Mouse (Mus musculus) thymus, postnatal 4 days (tissue): Measurements from ENCODE around the gene Tmc7.

ENCODE experiments used
- DNase-seq: peaks from one replicate; pipeline ENCODE4 v3.0.0; 2021

Gene Tmc7

DNA sequence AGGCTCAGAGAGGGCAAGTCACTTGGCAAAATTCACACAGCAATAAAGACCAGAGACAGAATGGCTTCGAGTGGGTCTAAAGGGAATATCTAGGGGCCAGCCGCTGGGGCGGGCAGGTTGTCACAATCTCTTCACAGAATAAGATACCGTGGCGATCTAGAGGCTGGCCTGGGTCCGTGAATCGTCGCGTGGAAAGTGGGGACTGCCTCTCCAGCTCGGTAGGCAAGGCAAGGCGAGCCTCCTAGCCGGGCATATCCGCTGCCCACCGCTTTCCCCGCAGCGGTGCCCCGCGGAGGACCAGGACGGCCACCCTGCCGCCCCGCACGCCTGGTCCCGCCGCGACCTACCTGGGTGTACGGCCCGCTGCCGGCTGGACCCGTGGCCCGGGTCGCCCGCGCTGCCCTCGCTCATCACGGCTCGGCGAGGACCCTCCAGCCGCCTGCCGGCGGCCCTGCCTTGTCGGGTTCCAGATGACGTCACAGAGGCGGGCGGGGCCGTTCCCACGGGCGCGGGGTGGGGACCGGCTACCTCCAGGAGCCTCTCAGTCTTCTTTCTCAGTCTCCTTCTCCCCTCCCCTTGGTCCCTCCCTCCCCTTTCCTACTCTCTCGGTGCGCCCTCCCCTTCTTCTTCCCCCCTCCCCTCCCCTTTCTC lies at the start of gene Tmc7:
Tmc7 (minus strand) TSS at position 480 of the 651 bp plus-strand sequence.
- DNase-seq, result peak; percentile 85

GRCm38 (mm10) chr7:118633951-118634350 lies 49.4 kb upstream of the Tmc7 start:
- no peak for DNase-seq

GRCm38 (mm10) chr7:118633094-118633493 lies 48.6 kb upstream of the Tmc7 start:
- no peak for DNase-seq

DNA sequence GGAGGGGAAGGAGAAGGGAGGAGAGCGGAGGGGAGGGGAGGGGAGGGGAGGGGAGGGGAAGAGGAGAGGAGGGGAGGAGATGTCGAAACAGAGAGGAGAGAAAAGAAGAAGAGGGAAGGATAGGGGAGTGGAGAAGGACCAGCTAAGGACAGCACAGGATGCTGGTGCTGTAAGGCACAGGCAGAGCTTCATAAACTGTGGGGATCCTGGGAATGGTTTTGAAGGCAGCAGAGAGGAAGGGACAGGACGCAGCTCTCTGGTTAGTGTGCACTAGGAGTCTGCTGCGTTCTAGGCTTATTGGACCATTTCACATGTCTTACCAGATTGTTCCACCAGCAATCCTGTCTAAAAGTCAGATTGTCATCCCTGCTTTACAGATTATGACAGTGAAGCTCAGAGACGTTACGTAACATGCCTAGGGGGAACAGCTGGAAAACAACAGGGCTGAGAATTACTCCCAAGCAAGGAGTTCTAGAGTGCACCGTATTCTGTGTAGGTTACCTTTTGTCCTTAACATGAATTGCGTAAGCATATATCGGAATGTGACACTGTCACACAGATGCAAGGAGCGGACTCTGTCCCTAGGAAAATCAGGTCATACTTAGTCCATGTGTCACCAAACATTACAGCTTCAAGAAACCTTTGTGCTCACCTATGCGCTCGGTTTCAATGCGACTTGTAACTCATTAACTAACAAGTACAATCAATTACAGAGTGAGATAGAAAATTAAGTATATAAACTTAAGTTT lies 43.2 kb upstream of the Tmc7 start:
- DNase-seq, result no peak

- DNase-seq, result no peak
Measured at GRCm38 (mm10) chr7:118621094-118621493, 36.6 kb upstream of the Tmc7 start.

DNA sequence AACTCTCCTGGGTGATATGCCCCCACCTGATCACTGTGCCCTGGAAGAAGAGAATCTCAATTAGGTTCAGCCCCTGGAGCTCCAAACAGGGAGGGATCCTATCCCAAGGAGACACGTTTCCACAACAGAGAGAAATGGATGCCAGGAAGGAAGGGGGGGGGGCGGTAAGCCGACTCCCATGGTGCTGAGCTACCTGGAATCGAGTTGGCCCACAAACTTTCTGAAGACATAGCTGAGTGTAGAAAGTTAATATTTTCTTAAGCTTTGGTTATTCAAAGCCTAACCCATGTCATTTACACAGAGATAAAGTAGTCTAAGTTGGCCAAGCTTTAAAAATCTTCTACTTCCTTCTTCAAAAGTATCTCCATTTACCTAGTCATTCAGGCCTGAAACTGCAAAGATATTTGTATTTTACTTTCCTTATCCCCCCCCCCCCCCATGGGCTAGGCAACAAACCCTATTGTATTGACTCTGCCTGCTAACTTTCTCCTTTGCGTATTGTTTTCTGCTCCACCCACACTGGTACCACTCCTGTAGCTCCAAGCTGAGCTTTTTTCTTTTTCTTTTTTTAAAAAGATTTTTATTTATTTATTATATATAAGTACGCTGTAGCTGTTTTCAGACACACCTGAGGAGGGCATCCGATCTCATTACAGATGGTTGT lies 35.8 kb upstream of the Tmc7 start:
- DNase-seq, result no peak

DNA sequence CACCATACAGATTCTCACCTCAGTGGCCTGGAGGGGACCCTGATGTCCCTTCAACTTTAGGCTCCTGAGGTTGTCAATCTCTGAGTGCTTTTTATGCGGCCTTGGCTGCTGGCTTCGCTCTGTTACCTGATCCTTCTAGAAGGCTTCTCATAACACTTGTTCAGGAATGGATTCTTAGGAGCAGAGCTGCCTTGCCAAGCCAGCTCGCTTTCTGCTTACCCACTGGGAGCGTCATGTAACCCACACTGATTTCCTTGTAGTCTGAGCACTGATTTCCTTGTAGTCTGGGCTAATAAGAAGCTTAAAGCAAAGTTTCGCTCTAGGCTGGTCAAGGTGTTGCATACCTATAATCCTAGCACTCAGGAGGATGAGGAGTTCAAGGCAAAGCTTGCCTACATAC lies 33.6 kb upstream of the Tmc7 start:
- DNase-seq, result no peak

DNA sequence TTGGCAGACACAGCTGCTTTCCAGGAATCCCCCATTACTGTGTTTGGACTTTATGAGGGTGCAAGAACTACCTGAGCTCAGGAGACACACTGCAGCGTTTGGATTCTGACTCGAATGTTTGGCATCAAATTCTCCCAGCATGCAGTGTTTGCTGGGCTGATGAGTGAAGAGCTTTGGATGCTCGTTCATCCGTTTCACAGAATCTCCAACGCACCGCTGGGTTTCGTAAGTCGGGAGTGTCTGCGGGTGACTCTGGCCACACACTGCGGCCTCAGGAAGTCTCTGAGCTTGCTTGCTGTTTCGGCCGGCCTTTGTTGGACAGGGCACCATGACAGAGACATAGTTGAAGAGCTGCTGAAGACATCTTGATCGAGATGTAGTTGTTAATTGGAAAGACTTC lies 29.5 kb upstream of the Tmc7 start:
- no peak for DNase-seq

GRCm38 (mm10) chr7:118611933-118612332 lies 27.4 kb upstream of the Tmc7 start:
- DNase-seq, result no peak

GRCm38 (mm10) chr7:118611185-118611749 lies 26.7 kb upstream of the Tmc7 start:
- DNase-seq, result no peak

DNA sequence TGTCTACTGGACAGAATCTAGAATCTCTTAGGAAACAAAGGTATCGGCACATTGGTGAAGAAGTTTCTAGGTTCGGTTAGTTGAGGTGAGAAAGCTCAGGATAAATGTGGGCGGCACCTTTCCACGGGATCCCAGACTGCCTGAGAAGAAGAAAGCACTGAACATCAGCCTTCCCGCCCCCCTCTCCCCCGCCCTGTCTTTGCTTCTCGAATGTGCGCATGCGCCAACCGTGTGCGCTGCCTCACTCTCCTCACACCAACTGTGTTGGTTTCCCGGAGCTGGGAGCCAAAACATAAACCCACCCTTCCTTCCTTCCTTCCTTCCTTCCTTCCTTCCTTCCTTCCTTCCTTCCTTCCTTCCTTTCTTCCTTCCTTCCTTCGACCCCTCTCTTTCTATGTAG lies 26.2 kb upstream of the Tmc7 start:
- DNase-seq, result no peak

DNA sequence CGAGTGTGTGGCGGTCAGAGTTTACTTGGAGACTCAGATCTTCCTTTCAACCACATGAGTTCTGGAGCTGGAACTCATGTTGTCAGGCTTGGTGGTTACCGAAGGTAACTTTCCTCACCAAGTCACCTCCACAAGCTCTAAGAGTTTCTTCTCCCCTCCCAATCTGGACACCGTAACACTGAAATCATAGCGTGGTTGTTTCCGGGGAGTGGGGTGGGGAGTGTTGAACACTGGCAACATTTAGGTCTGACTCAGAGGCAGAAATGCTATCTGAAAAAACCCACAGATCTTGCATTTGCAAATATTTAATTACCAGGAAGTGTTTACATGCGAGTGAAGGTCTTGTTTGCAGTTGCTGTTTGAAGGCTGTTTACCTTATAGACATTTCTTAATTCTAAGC lies 25.3 kb upstream of the Tmc7 start:
- DNase-seq, result no peak

GRCm38 (mm10) chr7:118604842-118605241 lies 20.3 kb upstream of the Tmc7 start:
- no peak for DNase-seq

GRCm38 (mm10) chr7:118599954-118600631 lies 15.6 kb upstream of the Tmc7 start:
- DNase-seq, result peak; percentile 43

DNA sequence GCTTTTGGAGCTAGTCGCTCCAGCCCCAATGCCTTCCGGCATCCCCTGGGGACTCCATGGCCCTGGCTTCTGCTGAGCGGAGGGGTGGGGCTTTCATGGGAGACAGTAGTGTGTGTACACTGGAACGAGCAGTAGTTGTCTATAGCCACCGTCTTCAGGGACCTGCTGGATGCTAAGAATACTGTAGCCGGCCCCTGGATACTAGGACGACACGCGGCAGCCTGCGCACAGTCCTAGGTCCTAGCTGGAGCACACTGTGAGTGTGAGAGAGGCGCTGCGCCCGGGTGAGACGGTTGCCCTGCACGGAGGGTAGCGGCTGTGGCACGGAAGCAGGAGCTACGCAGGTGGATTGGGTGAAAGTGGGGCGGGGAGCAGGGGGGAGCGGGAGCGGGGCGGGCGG lies 12.7 kb upstream of the Tmc7 start, which contains the start of gene Tmc5:
Tmc5 (plus strand) TSS at position 97 of the 400 bp plus-strand sequence.
- peak; percentile 86 for DNase-seq

- peak; percentile 66 for DNase-seq
Measured at GRCm38 (mm10) chr7:118596271-118596670, 11.7 kb upstream of the Tmc7 start.

DNA sequence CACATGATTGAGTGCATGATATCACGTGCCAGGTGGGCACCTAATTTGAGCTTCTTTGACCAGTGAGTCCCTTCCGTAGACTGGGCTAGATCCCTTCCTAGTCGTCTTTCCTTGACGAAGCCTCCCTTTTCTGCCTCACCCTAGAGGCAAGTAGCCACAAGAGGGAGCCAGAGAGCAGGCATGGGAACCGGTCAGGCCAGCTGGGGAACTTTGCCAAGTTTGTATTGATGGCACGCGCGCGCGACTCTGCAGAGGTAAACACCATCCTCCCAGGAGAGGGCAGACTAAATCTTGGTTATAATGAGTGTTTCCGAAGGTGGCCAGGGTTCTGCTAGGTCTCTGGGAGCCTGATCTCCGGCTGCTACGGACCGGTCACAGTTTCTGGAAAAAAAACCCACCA lies 10.7 kb upstream of the Tmc7 start:
- DNase-seq, result peak; percentile 99

DNA sequence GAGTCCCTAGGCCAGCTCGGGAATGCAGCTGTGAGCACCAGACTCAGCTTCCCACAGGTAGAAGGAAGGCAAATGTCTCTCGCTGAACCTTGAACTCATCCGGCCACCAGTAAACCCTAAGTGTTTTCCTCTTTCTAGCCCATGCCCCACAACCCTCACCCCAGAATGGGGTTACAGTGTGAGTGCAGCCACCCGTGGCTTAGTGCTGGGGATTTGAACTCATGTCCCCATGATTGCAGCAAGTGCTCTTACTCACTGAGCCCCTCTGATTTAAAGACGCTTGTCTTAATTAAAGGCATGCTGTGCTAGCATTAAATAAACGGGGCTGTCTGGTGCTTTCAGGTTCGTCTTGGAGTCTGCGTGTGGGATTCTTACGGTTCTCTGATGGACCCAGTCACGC lies 10.1 kb upstream of the Tmc7 start:
- DNase-seq, result no peak

DNA sequence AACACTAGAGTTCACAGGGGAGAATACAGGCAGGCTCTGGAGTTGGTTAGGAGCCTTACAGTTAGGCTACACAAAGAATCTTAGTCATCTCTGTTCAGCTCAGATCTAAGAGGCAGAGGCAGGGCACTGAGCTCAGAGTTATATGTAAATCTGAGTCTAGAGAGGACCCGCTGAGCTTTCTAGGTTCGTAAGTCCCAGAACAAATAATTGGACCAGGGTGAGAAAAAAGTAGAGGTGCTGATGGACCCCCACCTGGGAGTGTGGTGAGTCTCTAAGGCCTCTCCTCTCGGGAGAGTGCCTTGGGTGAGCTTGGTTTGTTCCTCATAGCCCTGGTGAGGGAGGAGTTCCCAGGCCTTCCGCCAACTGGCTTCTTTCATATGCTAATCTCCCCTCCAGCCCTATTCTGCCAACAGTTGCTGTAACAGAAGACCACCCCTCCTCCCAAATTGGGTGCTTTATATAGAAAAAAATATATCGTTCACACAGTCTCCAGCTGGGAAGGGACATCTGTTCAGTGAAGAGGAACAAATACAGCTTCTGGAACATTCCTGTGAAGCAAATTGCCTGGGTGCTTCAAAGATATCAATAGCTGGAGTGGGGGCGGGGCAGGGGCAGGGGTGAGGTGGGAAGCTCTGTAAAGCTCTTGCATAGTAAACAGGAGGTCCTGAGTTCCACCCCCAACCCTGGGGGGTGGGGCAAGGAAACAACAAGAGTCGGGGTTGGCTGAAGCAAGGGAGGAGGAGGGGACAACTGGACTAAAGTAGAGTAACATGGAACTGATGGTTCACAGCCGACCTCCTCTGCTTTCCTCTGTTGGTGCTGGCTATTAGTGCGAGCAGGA lies 9.3 kb upstream of the Tmc7 start:
- DNase-seq, result peak; percentile 57

DNA sequence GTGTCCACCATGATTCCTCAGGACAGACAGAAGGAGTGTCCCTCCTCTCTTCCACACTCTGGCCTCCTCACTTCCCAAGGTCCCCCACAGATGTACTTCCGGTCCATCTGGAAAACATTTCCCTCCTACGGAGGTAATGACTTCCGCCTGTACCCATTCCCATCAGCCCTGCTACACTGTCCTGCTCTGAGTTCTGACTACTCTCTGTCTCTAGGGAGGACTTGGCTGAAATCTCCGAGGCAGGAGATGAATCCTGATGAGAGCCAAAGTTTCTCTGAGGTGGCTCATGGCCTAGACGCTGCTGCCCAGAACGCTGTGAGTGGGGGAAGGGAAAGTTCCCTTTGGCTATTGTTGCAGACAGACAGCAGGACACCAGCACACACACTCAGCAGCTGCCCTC lies 7.6 kb upstream of the Tmc7 start:
- DNase-seq, result no peak

DNA sequence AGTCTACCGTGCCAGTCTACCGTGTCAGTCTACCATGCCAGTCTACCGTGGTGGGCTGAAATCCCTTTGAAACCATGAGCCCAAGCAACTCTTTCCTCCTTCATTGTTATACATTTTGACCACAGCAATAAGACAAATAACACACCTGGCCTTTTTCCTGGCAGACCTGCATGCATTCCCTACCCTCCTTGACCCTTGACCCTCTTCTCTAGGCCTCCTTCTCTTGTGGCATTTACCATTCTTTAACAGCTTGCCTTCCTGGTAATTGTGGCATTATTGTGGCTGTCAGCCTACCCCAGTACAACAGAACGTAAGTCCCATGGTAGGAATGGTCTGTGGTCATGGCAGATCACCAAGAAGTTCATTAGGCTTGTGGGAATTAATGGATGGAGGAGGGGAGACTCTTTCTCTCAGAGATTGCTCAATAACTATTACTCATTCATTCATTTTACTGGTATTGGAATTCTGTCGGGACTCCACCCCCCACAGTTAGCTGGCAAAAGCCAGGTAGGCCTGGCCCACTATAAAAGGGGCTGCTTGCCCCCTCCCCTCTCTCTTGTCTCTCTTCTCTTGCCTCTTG lies 6.3 kb upstream of the Tmc7 start:
- DNase-seq, result no peak

GRCm38 (mm10) chr7:118585856-118586255 lies 1.3 kb upstream of the Tmc7 start:
- DNase-seq, result no peak
